Mouse (Mus musculus): ENCODE measurements around the gene Lipi. TPM values are rescaled to one million over a fixed set of nuclear protein-coding genes. Genes with fewer than 3 reads are reported as not detected.

The Lipi gene
- total RNA-seq (2021), result under 1 TPM; 0.19 to 0.39 TPM
- long read RNA-seq, experiment 1, result 0 reads
- long read RNA-seq, experiment 2, result 0 reads

DNA sequence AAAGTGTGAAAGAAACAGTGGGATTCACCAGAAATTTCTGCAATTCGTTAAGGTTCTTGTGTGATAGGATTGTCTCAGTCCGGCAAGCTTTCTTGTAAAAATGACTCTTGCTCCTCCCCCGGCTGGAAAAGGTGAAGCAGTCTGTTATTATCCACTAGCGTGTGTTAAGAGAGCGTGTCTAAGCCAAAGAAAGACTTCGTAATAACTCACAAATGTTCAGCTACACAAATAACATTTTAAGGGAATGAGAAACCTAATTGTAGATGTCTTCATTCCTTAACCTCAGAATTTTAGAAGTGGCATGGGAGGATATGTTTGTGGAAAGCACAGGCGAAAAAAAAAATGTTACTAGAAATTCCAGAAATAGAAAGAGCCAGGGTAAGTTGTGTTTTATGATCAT, at the start of gene Lipi:
Gene Lipi, minus strand, starts transcription at position 101 of the 400 bp plus-strand sequence.
- no peak for DNase-seq (ENCODE audit: low spot score in 2 of 2)

DNA sequence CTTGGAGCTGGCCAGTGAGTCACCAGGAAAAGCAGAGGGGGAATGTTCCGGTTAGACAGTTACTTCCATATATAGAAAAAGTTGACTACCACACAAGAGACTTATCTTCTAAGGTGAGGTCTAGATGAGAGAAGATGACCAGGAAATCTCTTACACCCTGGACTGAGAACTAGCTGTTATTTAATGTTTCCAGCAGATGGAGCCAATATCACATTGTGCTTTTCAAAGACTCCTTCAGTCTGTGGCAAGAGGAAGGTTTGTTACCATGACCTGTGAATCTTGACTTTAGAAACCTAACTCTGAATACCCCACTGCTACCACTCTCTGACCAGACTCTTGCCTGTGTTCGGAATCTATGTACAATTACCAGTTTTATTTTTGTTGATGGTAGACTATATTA, 42.0 kb upstream of the Lipi start:
- DNase-seq (ENCODE audit: low spot score in 2 of 2), result no peak

DNA sequence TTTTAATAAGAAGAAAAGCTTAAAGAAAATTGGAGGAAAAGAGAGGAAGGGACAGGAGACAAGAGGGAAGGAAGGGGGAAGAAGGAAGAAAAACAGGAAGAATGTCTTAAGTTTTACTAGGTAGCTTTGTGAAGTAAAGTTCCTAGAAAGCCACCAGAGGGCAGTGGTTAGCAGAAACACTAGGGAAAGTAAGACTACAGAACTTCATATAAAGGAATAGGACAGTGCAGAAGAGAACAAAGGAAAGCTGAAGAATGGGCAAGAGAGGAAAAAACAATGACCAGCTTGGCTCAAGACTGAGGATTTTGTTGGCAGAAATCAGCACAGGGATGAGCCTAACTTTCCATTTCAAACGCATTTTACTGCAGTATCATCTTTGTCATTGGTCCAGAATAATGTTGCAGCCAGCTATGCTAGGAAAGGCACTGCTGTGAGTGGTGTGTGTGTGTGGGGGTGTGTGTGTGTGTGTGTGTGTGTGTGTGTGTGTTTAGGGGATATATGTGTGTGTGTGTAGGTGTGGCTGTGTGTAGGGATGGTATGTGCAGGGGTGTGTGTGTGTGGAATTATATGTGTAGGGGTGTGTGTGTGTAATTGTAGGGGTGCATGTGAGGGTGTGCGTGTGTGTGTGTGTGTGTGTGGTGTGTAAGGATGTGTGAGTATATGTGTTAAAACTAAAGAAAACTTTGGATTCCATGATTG, 31.9 kb upstream of the Lipi start:
- peak in 1 of 2 experiments; percentile 33 for DNase-seq (ENCODE audit: low spot score in 2 of 2)

DNA sequence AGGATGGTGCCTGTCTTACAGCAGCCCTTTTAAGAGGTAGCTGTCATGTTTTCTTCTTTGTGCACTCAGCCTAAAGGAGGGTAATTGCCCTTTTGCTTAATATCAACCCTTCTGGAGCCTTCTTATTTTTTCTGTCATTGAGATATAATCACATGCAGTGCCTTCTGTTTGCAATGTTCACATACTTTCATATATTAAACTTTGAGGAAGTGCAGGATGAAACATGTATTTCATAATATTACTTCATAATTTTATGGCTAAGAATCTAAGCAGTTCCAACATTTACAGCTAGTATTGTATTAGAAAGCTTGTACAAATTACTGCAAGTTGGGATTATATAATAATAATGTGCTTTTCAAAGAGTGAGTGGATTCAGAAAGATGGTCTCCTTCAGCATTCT, 26.7 kb upstream of the Lipi start:
- no peak for DNase-seq (ENCODE audit: low spot score in 2 of 2)

DNA sequence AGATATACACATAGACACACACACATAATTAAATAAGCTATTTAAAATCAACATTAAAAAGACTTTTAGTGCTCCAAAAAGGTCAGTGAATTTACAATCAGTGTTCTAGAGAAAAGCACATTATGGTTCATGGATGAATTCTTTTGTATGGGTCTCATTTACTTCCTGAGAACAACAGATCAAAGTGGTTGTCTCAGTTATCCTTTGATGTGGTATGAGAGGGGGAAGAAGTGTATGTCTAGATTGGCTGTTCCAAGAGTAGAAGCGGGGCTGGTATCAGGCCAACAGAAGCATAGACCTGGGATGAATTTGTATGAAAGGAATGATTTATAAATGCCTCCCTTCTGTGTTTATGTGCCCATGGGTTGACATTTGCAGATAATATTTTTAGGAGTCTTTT, 20.6 kb upstream of the Lipi start:
- DNase-seq (ENCODE audit: low spot score in 2 of 2), result no peak

DNA sequence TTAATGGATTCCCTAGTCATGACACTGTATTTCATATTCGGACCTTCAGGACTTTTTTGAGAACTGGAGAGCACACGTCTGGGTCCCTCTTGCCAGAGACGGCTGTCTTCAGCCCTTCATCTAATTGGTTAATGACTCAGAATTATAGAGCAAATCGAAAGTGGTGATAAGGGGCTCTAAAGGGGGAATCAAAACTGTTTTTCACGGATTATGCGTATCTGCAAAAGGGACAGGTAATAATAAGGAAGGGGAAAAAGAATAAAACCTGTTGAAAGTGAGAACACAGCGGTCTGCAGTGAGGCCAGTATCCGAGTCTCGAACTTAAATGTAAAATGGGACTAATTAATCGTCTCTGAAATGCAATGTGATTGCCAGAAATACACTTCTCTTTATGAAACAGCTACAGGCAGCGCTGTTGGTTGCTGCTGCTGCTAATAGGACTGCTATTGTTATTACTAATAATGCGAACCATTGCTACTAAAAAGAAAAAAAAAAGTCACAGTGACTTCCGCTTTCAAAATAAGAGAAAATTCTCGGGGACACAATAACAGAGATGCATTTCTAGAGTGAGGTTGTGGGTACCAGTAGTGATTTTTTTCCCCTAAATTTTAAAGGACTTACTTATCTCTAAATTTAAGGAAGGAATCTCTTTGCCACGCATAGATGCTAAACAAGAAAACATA, 7.8 kb upstream of the Lipi start:
- no peak for DNase-seq (ENCODE audit: low spot score in 2 of 2)

DNA sequence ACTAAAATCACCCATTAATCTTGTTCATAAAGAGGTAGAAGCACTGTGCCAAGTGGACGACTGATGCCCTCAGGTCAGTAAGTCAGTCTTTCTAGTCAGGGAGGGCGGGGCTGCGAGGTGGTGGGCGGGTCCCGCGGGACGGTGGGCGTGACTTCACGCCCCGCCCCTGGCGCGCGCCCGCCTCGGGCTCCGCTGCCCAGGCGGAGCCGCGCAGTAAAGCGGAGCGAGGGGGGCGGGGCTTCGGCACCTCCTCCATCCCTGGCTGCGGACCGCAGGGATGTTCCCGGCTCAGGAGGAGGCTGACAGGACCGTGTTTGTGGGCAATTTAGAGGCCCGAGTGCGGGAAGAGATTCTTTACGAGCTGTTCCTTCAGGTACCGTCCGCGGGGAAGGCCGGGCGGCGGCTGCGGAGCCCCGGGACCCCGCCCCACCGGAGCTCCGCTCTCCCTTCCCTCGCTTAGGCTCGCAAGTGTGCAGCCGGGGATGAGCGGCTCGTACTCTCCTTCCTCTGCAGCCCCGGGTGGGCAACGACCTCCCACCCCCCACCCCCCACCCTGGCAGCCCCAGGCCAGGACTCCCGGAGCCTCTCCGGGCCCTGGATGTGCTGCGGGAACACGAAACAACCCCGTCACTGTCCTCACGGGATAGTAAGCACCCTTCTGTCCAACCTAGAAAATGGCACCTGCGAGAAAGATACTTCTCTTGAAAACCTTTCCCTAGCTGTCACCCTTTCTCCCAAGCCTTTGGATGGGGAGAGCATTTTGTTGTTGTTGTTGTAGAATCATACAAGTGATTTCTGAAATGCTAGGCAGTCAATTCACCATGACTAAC, 7.0 kb upstream of the Lipi start, which contains the start of gene Rbm11:
Gene Rbm11, plus strand, starts transcription at position 174 of the 830 bp plus-strand sequence.
- peak; percentile 72 to 76 for DNase-seq (ENCODE audit: low spot score in 2 of 2)

DNA sequence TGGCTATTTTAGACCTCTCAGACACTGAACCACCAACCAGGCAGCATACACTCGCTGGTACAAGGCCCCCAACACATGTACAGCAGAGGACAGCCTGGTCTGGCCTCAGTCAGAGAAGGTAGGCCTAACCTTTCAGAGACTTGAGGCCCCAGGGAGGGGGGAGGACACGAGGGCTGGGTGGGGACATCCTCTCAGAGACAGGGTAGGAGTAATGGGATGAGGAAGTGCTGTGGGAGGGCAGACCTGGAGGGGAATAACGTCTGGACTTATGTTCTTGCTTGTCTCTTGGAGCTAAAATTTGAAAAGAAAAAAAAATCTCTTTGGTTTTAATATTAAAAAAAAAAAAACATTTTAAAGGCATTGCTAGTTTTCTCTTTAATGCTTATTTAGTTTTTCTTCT, 605 bp upstream of the Lipi start:
- no peak for DNase-seq (ENCODE audit: low spot score in 2 of 2)

DNA sequence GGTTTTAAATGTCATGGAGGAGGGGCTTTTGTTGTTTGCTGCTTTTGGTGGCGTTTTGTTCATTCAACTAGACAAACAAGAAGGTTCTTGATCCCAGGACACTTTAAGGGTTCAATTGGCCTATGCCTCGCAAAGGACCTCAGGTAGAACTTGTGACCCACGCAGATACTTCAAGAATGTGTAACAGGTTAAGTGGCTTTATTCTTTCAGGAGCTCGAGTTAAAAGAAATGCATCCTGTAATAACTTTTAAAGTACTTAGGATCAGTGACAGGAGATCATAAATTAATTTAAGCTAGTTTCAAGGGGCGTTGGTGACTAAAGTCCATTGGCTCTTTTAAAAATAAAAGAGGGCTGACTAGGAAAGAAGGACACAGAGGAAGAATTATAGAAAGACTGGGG, 3.6 kb downstream of the Lipi start:
- no peak for DNase-seq (ENCODE audit: low spot score in 2 of 2)

DNA sequence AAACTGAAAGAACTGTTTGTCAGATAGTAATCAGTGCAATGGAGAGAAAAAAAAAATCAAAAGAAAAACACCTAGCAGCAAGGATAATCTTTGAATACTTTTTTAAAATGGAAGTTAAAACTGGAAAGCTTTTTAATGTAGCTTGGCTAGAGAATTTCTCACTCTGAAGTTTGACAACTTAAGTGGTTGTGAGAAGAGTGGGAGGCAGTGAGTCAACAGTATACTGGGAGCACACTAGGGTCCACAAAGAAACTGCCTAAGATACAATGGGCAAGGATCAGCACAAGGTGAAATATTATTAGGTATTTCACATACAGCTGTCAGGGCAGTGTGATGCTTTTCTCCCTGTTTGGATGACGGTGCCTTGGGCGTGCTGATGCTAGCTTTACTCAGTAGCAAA, 23.0 kb downstream of the Lipi start:
- DNase-seq (ENCODE audit: low spot score in 2 of 2), result no peak

DNA sequence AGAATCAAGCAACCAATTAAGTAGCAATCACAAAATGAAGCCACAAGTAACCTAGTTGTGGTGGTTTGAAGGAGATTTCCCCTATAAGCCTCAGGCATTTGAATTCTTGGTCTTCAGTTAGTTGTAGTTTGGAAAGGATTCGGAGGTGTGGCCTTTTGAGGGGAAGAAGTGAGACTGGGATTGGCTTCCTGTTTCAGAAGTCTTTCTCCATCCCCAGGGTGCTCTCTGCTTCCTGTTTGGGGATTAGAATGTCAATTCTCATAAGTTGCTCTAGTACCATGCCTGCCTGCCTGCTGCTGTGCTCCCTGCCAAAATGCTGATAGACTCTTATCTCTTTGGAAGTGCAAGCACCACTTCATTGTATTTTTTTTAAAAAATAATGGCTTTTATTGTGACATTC, 40.6 kb downstream of the Lipi start:
- no peak for DNase-seq (ENCODE audit: low spot score in 2 of 2)

DNA sequence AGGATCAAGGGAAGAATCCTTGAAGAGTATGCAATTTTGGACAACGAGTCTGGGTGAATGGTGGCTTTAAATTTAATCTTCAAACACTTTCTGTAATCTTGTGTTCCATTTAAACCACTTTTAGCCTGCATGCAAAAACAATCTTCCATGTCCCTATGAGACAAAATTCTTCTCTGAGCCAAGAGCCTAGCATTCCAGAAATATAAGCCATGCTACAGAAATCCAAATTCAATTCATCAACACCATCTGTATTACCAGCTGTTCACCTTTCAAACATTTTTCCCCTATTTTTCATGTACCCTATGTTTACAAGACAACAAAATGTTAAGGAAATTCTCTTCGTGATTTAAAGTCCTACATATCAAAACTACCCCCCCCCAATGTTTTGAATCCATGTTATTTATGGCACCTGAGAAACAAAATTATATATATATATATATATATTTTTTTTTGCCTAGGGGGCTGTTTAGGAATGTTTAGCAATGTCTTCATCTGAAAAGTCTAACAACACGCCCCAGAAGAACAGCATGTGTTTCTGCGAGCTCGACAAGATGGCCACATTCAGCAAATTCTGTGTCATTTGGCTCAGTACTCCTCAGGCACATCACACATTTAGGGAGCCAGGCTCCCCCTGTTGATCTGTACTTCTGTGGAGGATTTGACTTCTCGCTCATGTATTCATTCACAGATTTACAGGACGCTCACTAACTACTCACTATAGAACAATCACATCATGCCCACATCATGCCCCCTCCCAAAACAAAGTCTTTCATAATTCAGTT, 47.9 kb downstream of the Lipi start:
- peak; percentile 33 to 62 for DNase-seq (ENCODE audit: low spot score in 2 of 2)

DNA sequence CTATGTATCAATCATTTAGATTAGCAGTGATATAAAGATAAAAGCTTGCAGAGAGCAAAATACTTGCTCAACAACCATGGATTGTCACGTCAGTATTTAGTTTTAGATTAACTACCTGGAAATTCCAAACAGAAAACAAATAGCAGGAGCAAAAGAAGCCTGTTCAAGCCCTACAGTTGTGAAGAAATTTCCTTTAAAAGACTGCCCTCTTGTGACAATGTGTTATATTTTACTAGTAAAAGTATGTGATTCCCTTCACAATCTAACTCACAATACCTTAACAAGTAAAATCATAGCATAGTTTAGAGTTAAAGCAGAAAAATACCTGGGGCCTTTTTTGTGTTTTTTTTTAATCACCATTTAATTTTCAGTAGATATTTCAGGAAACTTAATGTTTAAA, 54.2 kb downstream of the Lipi start:
- DNase-seq (ENCODE audit: low spot score in 2 of 2), result peak in 1 of 2 experiments; percentile 14

DNA sequence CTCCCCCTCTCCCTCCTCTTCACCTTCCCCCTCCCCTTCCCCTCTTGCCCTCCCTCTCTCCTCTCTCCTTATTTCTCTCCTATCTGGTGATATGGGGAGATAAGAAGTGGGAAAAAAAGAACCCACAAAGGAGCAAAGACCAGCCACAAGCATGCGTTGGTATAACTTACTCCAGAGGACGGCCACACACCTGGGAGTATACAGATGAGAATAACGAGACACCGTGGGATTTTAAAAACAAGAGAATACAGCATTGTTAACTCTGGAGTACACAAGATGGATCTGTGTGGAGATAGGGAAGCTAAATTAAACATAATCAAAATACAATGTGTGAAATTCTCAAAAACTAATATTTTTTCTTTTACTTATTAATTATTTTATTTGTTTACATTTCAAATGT, 89.3 kb downstream of the Lipi start:
- no peak for DNase-seq (ENCODE audit: low spot score in 2 of 2)

Other genes with a start within 250 kb of the Lipi start
- gene Rbm11, start 6.8 kb upstream of the Lipi start, total RNA-seq (2021), result 1 to 10 TPM; 6.0 to 7.0 TPM
- gene Hspa13, start 181.0 kb upstream of the Lipi start, total RNA-seq (2021), result 10 to 100 TPM; 34.8 to 37.3 TPM

Data from layer of hippocampus, postnatal 14 days (tissue).